Mouse (Mus musculus) E14TG2a.4 (cell line): ENCODE measurements around the gene Fbxo31.

Source experiments
- CTCF ChIP-seq: conservative IDR thresholded peaks from 2 replicates; pipeline ENCODE4 v1.5.1; 2014; ENCODE audit warnings: low read length
- NANOG ChIP-seq: IDR thresholded peaks from 2 replicates; pipeline ENCODE4 v1.6.1; 2014; ENCODE audit warnings: borderline replicate concordance, low read length, mixed read lengths
- POU5F1 ChIP-seq: IDR thresholded peaks from 2 replicates; pipeline ENCODE4 v1.6.1; 2014; ENCODE audit warnings: low read length, borderline replicate concordance

GRCm38 (mm10) chr8:121599842-121600241 lies 21.2 kb upstream of the Fbxo31 start:
- no peak for TF ChIP-seq NANOG
- TF ChIP-seq CTCF, result no peak
- TF ChIP-seq POU5F1, result no peak
